9 mouse cellular contexts compared by ENCODE assay signal in genomic region chr4:96696614-96697360, GRCm38 (mm10). TPM values are rescaled to one million over a fixed set of nuclear protein-coding genes. Genes with fewer than 3 reads are reported as not detected.
A peak's percentile ranks its signal among the peaks of the same experiment; 100 is the strongest.
DNase-seq lines count a peak whose midpoint lies in the region; ATAC-seq lines count a peak whose summit lies in the region.
"Had no signal": no experiment of that assay in that cellular context is flagged by ENCODE, and none has a peak within 500 bp of the region (broad histone marks: within the 10 kb centered on the region; RNA-seq: fewer than 3 reads in every experiment).

No protein-coding gene starts in this region.

- WGBS in embryonic facial prominence, embryonic 10.5 days: 43% methylated on average over 13 of the region's 13 CpGs

- no peaks in the 10 kb centered on the region for H3K9me3 ChIP-seq in embryonic facial prominence, embryonic 10.5 days

- no peaks in the 10 kb centered on the region for H3K36me3 ChIP-seq in embryonic facial prominence, embryonic 10.5 days (replicated peaks)

- intact Hi-C loops in heart, postnatal 14 days (cut with DNase I): no loop called here

- ATAC-seq in activated CD4-positive, CD25-positive, alpha-beta regulatory T cell, adult 4 months: no peak

- 0 out of 2 replicates have a peak, but pooled peaks cover 3% of the 10 kb centered on the region for H3K4me1 ChIP-seq in embryonic facial prominence, embryonic 10.5 days

- H3K27ac ChIP-seq in embryonic facial prominence, embryonic 10.5 days (replicated peaks): no peak overlapping the region

- H3K4me3 ChIP-seq in embryonic facial prominence, embryonic 10.5 days: no peak overlapping the region

- peak; percentile 69 for DNase-seq in ES-CJ7 (ENCODE audit: low read depth, low spot score)
- DNase-seq in adrenal gland, postnatal 10 days: peak; percentile 58
- DNase-seq in embryonic facial prominence, embryonic 10.5 days (ENCODE audit: low spot score): peak; percentile 68
- DNase-seq in heart, postnatal 14 days: peak; percentile 9 to 41
- DNase-seq in layer of hippocampus, adult 8-10 months (ENCODE audit: low spot score in 2 of 2): peak; percentile 70 to 79
- peak; percentile 51 for DNase-seq in lung, postnatal 14 days
- peak; percentile 72 for DNase-seq in right cerebral cortex, postnatal 14 days

- no peaks in the 10 kb centered on the region for H3K27me3 ChIP-seq in embryonic facial prominence, embryonic 10.5 days (replicated peaks; ENCODE audit: low read depth, poor library complexity, severe bottlenecking)

RNA-seq across cellular contexts. Expression of gene Cyp2j5, which starts 32.8 kb away (rescaled TPM):
- total RNA-seq in adrenal gland, postnatal 10 days (2021): 10 to 100 TPM in 1 of 2 experiments, 1 to 10 TPM in 1; 6.8 to 17.9 TPM
- polyA plus RNA-seq in embryonic facial prominence, embryonic 10.5 days (2016; fragmentation: Nextera tagmentation; extraction: Ambion mirVana): not detected in 2 replicates
- total RNA-seq in heart, postnatal 14 days (2021): not detected
- under 1 TPM in 1 of 4 experiments, not detected in 3; 0.17 TPM for total RNA-seq in layer of hippocampus, adult 8-10 months (2022)
- polyA plus RNA-seq in activated CD4-positive, CD25-positive, alpha-beta regulatory T cell, adult 4 months (2017; shearing (Covaris generic)): not detected
- polyA plus RNA-seq: heart, embryonic 14.5 days had no signal

Comparison
In these comparisons a context has a peak if more than half of its experiments do, and no peak if none do; other contexts are left out.
1. RNA of gene Cyp2j5, which starts 32.8 kb away (total RNA-seq): 6.8 to 17.9 TPM in adrenal gland, postnatal 10 days; not detected in heart, postnatal 14 days and 0.17 TPM in layer of hippocampus, adult 8-10 months; every median in the first group is over 4 times any median in the second.
2. Peak in every context shown above with its lines, with median percentiles within 50 percentile points of each other: DNase-seq.